Mouse (Mus musculus): ENCODE measurements at regions not wholly inside any gene's neighbourhood (a gene's known extent, or its start where the extent isn't known, plus 50 kb on each side); places are given as distances from the start of the nearest gene placed in this dataset.
"Not testable (repeated sequence)": the region's sequence is repeated elsewhere in the genome, so short reads cannot be mapped to it uniquely, and the experiment has no call there.

DNA sequence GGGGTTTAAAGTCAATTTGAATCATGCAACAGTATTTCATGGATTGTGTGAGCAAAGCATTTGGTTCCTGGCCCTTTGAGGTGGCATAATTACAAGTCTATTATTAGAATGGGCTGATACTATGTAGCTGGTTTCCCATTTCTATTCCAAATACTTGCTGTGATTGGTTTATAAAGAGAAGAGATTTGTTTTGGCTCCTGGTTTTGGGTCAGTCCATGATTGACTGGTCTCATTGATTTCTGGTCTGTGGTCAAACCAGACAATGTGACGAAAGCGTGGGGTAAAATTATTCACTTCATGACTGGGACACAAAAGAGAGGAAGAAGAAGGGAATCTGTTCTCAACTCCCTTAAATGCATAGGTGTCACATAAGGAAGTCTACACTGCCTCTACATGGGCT is 147.0 kb upstream of the Dlgap1 start:
- DNase-seq (ENCODE audit: low spot score) = no peak

DNA sequence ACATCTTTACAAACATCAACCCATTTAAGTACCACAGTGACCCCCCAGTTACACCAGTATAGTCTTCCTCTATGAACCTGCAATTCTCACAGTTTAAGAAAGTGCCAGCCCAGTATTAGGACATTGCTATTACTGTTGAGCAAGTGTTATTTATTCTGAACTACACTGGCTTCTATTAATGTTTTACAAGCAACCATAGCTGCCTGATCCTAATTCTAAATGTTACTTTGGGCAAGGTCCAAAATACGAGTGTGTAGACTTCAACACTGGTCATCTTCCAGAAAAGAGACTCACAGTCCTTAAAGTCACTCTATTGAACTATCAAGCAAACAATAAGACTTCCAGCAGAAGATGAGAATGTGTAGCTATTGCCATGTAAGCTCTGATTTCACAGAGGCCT is 146.0 kb upstream of the Dlgap1 start:
- DNase-seq (ENCODE audit: low spot score) = no peak

DNA sequence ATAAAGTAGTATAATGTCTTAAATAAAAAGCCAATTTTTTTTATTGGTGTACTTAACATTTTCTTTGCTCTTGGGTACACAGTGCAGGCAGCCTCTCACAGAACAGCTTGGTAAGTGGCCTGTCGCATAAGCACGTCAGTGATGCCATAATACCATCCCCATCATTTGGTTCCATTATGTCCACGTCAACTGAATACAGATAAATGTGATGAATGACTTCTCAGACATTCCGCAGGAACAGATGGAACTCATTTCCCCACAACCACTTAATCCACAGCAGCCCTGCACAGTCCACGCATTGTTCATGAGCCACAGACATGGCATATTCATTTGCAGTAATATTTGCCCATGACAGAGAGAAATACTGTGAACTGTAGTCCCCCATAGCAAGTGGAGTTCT is 127.6 kb upstream of the Dlgap1 start:
- no peak for DNase-seq (ENCODE audit: low spot score)

DNA sequence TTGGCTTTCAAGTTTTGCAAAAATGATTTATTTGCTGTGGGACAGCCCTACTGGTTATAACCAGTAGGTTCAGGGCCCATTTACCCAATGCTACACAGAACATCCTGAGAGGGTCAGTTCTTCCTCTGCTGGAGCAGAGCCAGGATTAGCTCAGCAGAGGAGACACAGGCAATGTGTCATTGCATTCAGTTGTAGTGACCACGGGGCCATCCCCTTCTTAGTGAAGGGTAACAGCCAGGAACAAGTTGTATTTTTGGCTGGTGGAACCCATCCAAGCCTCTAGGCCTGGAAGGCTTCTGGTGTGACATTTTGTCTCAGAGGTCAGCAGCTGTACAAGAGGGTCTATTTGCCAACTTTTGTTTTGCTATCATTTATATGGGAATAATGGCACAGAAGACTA is 120.6 kb upstream of the Dlgap1 start:
- no peak for DNase-seq (ENCODE audit: low spot score)

DNA sequence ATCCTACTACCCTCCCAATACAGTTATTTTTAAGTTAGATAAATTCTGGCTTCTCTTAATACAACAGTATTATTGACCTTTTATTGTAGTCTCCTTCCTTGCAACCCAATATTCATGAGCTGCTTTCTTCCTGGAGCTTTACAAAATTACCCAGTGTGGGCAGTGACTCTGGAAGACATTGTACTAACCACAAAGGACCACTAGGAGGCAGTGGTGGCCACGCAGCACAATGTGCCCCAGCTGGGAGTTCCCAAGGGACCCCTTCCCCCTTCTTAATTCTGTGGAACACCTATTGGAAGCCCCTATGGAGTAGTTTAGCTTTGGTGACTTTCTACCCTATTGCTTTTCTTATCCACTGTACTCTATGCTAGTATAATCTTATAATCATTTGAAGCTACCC is 118.8 kb upstream of the Dlgap1 start:
- DNase-seq (ENCODE audit: low spot score) = no peak

DNA sequence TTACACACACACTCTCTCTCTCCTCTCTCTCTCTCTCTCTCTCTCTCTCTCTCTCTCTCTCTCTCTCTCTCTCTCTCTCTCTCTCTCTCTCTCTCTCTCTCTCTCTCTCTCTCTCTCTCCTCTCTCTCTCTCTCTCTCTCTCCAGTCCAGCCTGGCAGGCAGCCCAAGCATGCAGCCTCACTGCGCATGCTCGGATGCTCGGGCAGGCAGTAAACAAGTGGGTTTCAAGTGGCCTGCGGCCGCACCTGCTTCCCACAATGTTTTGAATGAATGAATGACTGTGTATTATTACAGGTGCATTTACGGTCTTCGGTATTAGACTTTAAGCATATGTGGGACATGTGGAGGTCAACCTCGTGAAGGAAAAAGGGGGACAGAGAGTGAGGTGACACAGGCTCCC is 88.9 kb upstream of the Dlgap1 start:
- DNase-seq (ENCODE audit: low spot score) = not testable (repeated sequence)

DNA sequence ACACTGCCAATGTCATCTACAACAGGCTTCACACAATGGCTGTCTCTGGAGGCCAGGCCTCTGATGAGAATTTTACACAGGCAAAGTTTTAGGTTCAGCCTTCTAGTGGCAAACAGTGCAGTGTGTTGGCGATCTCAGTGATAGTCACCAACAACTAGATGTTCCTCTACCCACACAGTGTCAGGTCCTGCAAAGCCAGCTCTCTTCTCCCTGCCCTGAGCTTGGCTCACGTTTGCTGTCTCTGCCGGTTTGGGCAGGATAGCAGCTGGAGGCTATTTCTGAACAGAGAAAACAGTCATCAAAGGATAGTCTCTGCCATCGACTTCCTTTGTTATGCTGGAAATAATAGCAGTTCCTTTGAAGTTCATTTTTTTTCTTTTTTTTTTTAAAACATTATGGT is 74.9 kb upstream of the Dlgap1 start:
- DNase-seq (ENCODE audit: low spot score) = no peak
